Mouse (Mus musculus) left cerebral cortex, adult 8-10 months (tissue): ENCODE data around the gene Rhox6. TPM values are rescaled to one million over a fixed set of nuclear protein-coding genes. Genes with fewer than 3 reads are reported as not detected.
"Not testable (repeated sequence)": the region's sequence is repeated elsewhere in the genome, so short reads cannot be mapped to it uniquely, and the experiment has no call there.

ENCODE experiments used
- DNase-seq, 2 experiments: peaks; one replicate each; pipeline ENCODE4 v3.0.0; 2022; ENCODE audit warnings: low spot score in 2 of 2
- total RNA-seq, 4 experiments: library from RNA; stranded (reverse); gene quantifications; 2 replicates each; pipeline ENCODE4 v1.2.4; 2022

Rhox6 gene
- total RNA-seq = not detected

- not testable (repeated sequence) for DNase-seq
Observed at GRCm38 (mm10) chrX:37826610-37827009, at the start of gene Rhox6. Rhox6 (plus strand) TSS chrX:37826910.

GRCm38 (mm10) chrX:37807286-37808080 lies 19.2 kb upstream of the Rhox6 start:
- DNase-seq = no peak

GRCm38 (mm10) chrX:37809396-37809795 lies 17.3 kb upstream of the Rhox6 start:
- no peak for DNase-seq

- peak in 1 of 2 experiments; percentile 5 for DNase-seq
Observed at GRCm38 (mm10) chrX:37811179-37811578, 15.5 kb upstream of the Rhox6 start.

GRCm38 (mm10) chrX:37815665-37816064 lies 11.0 kb upstream of the Rhox6 start:
- no peak for DNase-seq

GRCm38 (mm10) chrX:37831386-37831785 lies 4.7 kb downstream of the Rhox6 start, which contains the start of gene Rhox7a:
Rhox7a (plus strand) TSS chrX:37831686.
- not testable (repeated sequence) for DNase-seq

GRCm38 (mm10) chrX:37871641-37872040 lies 44.9 kb downstream of the Rhox6 start:
- no peak for DNase-seq

- no peak for DNase-seq
Observed at GRCm38 (mm10) chrX:37878844-37879243, 52.1 kb downstream of the Rhox6 start, which contains the start of gene Rhox8. Rhox8 (minus strand) TSS chrX:37878944.

Other genes with a start within 250 kb of the Rhox6 start
- not detected for gene Rhox3f, start 245.9 kb upstream of the Rhox6 start, total RNA-seq
- not detected for gene Rhox4f, start 219.2 kb upstream of the Rhox6 start, total RNA-seq
- not detected for gene Rhox3g, start 198.3 kb upstream of the Rhox6 start, total RNA-seq
- gene Rhox2g, start 183.4 kb upstream of the Rhox6 start, total RNA-seq = not detected
- gene Rhox4g, start 175.6 kb upstream of the Rhox6 start, total RNA-seq = not detected
- gene Rhox3h, start 158.1 kb upstream of the Rhox6 start, total RNA-seq = not detected
- gene Rhox2h, start 153.6 kb upstream of the Rhox6 start, total RNA-seq = not detected
- not detected for gene Rhox5, start 22.1 kb upstream of the Rhox6 start, total RNA-seq
- gene Rhox7a, start 4.8 kb downstream of the Rhox6 start, total RNA-seq = not detected
- not detected for gene Rhox8, start 52.0 kb downstream of the Rhox6 start, total RNA-seq
- gene Rhox7b, start 70.3 kb downstream of the Rhox6 start, total RNA-seq = not detected
- gene Rhox9, start 74.9 kb downstream of the Rhox6 start, total RNA-seq = not detected
- gene Btg1-ps1, start 191.9 kb downstream of the Rhox6 start, total RNA-seq = not detected
- not detected for gene Btg1-ps2, start 216.2 kb downstream of the Rhox6 start, total RNA-seq
- not detected for gene Rhox10, start 239.6 kb downstream of the Rhox6 start, total RNA-seq